Mouse (Mus musculus) WW6 (cell line): ENCODE measurements around the gene Syne3.

Source experiments
- DNase-seq: peaks from one replicate; pipeline ENCODE4 v3.0.0-alpha.2; 2013; ENCODE audit warnings: low read depth, low spot score

Syne3 gene

DNA sequence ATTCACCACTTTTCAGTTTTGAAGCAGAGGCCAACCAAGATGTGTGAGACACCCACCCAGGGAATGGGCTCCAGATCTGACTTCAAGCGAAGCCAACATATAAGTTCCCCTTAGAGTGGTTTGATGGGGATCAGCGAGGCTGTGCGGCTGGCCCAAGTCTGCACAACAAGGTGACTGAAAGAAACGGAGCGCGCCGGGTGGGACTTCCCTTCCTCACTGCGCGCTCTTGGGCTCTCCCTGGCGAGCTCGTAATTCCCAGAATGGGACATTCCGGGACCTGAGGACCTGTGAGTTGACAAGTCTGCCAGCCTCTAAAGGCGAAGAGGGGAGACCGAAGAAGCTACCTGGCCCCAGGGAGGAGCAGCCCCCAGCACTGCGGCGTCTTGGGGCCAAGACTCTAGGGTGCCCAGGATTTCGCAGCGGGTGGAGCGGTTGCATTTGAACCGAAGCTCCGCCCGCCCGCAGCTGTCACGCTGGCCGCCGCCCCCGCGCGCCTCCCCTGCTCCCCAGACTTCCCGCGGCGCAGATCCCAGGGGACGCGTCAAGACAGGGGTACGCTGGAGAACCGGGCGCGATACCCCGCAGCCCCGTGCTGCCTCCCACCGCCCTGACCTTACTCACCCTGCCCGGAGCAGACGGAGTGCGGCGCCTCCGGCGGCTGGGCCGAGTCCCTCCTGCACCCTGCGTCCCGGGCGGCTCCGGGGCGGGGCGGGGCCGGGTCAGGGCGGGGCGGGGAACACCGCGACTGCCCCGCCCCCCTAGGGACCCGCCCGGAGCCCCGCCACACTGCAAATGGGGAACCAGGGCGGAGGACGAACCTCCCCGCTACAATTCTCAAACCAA lies at the start of gene Syne3:
Gene Syne3, minus strand, starts transcription at position 440 of the 843 bp plus-strand sequence.
- DNase-seq: no peak

DNA sequence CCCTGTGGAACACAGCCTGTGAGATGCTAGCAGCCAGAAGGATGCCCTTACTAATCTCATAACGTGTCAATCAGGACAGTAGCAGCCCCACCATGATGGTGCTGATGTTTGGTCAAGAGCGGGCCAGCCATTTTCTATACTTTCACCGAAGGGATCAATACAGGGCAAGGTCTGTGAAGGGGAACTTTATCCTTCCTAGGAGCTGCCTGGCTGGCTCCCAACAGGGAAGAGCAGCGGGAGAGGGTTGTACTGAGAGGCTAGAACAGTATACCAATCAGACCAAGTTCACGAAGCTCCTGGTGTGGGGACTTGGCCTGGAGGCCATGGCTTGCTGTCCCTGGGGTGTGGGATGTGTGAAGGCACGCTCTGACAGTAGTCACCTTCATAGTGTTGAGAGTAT lies 45.7 kb upstream of the Syne3 start:
- no peak for DNase-seq

DNA sequence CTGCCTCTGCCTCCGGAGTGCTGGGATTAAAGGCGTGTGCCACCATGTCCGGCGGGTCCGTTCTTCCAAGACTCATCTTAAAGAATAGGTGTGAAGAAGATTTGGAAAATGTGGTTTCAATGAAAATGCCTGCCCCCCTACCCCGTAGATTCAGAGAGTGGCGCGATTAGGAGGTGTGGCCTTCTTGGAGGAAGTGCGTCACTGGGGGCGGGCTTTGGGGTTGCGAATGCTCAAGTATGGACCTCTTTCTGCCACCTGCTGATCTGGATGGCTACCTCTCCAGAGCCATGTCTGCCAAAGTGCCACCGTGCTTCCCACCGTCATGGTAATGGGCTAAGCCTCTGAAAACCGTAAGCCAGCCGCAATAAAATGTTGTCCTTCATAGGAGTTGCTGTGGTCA lies 44.4 kb upstream of the Syne3 start:
- DNase-seq: no peak

DNA sequence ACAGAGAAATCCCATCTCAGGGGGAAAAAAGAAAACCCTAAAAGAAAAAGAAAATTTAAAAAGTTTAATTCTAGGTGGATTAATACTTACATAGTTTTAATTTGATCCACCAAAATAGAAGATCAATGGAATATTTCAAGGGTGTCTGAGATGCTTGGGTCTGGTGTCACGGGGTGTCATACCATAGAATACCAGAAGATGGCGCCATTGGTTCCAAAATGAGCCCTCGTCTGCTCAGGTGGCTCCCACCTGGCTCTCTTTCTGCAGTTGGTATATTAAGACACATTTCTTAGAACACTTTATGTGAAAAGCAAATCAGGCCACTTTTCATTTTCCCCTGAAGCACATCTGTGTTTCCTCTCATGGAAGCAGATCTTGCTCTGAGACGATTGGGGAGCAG lies 41.3 kb upstream of the Syne3 start:
- no peak for DNase-seq

DNA sequence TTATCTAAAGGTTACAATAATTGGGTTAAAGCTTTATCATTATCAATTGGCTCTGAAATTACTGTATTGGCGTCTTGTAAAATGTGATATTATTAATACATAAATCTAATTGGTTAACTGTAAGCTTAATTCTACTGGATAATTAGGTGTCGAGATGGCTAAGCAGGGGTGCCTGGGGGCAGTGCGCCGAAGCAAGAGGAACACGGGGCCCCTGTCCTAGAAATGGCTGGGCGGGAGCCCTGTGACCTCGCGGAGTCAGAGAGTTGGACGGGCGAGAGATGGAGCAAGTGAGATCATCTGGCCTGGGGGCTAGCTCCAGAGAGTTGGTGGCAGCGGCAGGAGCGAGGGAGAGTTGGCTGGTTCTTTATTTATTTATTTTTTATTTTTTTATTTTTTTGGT lies 40.2 kb upstream of the Syne3 start:
- no peak for DNase-seq

DNA sequence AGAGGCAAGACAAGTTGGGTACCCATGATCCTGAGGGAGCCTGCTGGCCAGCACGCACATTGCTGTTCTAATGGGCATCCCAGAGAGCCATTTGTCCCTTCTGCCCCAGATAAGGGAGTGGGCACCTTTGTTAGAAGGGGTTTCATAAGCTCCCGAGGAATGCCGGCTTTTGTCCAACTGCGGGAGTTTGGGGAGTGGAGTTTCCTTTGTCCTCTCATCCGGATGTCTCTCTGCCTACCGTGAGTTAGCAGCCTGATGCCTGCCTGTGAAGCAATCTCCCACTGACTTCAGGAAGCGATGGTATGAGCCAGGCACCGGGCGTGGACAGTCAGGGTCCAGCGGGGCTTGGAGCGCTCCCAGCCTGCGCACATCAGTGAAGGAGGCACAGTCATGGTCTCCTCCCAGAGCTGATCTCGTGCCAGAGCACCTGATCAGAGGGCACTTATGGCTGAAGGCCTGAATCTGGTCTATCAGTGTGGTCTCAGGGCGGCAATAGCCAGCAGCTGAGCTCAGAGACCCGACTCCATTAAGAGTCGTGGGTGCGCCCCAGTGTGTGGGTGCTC lies 38.8 kb upstream of the Syne3 start:
- DNase-seq: no peak

DNA sequence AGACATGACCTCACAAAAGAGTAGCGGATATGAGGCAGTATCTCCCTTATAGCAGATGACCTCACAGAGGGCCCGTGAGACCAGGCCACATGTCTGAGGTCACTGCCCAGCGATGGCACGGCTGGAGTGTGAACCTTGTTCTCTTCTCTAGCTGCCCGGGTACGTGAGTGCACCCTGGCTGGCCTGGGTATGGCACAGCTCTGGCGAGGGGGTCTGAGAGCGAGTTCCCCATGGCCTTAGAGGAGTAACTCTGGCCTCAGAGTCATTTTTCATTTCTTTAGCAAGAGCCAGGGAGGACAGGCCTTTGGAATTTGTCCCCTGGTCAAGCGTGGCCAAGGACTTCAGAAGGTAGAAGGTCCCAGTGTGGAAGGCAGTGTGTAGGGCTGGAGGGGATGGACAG lies 35.2 kb upstream of the Syne3 start:
- DNase-seq: no peak

DNA sequence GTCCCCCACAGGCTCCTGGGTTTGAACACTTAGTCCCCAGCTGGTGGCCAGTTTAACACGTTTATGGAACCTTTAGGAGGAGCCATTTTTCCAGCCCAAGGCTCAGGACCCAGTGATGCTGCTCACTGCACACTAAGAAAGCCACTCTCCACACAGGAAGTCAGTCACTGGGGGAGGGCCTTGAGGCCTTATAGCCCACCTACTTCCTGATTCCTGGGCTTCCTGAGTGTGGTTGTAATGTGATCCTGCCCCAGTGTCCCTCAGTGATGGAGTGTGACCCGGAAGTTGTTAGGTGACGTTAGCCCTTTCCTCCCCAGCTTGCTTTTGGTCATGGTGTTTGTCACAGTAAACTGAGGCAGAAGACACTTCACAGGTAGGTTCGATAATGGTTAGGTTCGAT lies 33.5 kb upstream of the Syne3 start:
- DNase-seq: no peak

DNA sequence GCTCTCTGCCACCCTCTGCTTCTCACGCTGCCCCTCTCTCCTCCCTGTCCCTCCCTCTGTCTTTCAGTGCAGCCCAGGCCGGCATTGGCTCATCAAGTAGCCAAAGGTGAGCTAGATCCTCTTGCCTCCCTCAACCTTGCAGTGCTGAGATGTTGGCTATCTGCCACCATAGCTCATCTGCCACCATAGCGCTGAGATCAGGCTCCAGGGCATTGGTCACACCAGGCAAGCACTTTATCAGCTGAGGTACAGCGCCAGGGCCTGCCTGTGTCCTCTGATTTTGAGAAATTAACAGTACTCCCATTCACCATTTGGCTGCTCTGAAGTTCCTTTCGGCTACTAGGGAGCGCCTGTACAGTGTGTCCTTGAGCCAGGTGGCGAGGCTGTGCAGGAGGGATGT lies 31.3 kb upstream of the Syne3 start:
- DNase-seq: no peak

DNA sequence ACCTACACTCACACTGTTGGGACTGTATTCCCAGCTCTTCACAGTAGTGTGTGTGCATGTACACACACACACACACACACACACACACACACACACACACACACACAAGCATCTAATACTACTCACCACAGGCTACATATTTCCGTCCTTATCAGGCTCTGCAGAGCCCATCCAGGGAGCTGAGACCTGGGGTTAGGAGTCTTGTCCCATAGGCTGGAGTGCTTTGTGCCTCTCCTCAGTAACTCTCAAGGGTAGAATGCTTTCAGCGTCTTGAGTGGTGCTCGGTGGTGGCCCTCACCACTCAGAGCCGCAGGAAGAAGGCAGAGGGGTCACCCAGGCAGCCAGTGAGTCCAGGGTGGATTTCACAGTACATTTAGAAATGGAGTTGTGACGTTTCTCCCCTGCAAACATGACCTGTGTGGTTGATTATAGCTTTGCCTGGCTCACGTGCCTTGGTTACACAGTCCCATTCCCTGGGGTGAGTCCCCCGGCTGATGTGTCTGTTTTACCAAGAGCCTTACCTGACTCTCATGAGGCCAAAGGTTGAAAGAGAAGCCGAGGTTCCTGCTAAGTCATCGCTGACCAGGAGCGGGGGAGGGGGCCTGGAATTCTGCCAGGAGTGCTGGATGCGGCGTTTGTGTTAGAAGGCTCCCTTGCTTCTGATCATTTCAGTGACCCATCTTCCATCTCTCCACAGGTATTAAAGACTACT lies 30.1 kb upstream of the Syne3 start:
- DNase-seq: no peak

DNA sequence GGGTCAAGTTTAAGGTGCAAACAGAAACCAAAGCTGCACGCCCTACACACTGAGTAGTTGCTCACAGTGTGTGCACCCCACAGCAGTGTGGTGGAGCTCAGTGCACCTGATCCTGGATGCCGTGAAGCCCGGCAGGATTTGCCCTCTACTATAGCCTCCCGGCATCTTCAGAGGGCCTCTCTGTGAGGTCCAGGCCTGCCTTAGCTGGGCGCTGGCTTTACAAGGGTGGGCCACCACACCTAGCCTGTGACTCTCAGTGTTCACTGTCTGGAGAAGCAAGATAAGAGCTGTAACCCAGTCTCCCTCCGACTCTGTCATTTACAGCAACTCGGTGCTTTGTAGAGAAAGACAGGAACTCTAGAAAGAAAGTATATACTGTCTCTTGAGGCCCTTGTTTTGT lies 29.3 kb upstream of the Syne3 start:
- DNase-seq: no peak

DNA sequence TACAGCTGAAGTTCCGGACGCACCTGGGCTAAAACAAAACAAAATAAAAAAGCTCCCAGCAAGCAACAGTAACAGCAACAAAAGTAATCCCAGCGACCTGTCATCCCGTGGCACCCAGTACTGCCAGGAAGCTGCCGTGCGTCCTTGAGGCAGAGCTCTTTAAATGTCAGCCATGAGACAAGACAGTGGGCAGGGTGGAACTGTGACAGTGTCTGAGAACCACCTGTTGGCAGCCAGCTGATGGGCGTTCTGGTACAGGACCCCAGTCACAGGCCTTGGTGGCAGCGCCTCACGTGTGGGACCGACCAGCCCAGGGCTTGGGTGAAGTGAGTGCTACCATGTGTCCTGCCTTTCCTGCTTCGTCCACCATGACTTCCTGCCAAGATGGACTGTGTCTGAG lies 28.6 kb upstream of the Syne3 start:
- DNase-seq: no peak

DNA sequence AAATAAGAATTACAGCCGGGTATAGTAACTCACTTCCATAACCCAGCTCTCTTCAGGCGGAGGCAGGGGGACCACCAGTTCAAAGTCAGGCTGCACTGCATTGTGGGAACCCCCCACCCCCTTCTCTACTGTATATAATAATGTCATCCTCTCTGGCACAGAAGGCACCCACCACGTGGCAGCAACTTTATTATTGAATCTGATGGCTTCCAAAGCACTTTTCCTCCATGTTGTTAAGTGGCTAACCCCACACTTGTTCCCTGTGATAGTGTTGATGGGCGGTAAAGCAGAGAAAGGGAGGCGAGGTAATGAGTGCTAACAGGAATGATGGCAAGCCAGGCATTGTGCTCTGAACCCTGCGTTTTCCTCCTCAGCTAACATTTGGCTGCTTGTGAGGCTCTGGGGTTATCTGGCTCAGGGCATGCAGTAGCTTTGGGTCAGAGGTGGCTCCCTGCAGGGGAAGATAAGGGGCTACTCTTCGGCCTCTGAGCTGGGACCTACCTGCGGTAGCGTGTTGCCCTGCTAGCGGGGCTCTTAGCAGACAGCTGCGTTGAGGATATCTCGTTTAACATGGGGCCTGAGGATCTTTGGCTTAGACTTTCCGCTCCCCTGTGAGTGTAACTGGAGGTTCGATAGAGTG lies 24.6 kb upstream of the Syne3 start:
- no peak for DNase-seq

DNA sequence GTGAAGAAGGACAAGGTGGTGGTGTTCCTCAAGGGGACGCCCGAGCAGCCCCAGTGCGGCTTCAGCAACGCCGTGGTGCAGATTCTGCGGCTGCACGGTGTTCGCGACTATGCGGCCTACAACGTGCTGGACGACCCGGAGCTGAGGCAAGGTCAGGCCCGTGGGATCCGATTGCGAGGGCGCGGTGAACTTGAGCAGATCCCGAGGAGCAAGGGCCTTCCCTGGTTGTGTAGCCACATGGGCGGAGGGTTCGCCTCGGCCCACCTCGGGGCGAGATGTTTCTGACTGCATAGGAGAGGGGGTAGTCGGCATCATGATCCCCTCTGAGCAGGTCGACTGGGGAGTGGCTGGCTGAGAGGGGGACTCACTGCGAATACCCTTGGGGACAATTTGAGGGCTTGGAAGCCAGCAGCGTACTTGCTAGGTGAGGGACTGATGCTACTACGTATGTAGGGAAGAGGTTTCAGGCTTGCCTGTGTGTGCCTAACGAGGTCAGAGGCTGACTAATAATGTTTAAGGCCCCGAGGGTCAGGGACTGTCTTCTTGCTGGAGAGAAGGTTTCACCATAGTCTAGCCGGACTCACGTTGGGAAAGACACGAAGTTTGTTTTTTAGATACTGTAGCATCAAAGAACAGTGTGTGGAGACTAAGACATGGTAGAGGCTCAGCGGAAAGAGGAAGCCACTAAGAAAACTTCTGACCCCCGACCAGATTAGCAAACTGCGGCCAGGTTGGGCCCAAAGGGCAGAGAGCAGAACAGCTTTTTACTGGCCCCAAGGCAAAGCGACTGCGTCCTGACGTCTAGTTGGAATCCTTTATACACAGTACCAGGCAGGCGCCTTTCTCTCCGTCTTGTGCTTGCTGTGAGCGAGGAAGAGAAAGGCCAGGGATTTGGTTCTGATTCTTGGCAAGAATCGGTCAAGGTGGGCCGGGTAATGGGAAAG lies 23.5 kb upstream of the Syne3 start:
- no peak for DNase-seq

DNA sequence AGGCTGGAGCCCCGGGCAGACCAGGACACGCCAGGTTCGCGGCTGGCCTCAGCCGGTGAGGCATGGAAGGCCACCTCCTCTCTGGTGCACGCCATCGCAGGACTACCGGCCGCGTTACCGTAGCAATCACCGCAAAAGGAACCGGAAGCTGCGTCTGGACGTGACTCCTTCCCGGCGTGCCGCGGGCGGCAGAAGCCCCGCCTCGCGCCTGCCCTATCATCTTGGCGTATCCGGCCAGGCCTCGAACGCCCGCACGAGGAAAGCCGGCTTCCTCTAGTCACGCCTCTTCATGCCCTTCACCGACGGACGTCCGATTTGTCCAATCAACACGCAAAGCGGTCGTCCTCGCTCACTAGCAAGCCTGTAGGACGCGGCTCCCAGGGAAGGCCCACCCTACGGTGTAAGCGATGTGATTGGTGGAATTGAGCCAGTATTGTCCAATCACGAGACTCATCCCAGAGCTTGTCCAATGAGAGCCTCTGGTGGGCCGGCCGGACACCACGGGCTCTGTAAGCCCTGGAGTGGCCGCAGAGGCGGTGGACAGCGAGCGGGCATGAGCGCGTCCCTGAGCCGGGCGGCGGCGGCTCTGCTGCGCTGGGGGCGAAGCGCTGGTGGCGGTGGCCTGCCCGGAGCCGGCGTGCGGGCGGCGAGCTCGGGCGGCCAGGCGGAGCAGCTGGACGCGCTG lies 22.7 kb upstream of the Syne3 start, which contains the start of gene Glrx5:
Gene Glrx5, plus strand, starts transcription at position 542 of the 685 bp plus-strand sequence.
- DNase-seq: peak; percentile 98

DNA sequence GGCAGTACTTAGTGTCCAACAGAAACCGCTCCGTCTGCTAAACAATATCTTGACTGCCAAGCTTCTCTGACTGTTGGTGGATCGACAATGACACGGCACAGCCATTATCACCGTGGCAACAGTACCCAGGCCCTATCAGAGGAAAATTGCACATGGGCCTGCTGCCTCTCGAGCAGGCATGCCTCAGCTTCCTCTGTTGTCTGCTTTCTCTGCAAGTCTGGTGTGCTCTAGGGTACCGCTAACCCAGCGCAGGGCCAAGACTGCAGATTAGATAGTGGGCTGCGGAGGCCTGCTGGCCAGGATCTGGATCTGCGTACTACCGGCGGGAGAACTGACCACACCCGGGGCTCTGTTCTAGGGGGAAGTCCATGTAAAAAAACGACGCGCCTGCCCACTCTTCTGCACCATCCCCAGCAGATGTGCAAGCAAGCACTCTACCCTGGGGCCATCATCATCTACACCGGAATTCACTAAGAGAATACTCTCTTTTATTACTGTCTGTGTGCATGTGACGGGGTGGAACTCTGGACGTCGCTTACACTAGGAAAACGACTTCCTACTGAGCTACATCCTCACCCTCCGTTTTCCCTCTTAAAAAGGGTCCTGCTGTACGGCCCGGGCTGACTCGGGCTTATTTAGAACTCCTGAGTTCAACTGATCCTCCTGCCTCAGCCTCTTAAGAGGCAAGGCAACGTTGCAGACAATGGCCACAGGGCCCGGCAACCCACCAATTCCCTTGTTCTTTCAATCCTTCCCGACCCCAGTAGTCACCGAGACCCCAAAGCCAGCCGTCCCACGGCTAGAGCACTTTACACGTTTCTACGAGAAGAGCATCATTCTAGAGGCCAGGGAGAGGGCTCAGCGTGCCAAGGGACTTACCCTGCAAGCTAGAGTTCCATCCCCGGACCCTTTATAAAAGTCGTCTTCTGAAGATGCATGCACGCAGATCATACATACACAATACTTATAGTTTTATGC lies 21.8 kb upstream of the Syne3 start:
- DNase-seq: no peak

DNA sequence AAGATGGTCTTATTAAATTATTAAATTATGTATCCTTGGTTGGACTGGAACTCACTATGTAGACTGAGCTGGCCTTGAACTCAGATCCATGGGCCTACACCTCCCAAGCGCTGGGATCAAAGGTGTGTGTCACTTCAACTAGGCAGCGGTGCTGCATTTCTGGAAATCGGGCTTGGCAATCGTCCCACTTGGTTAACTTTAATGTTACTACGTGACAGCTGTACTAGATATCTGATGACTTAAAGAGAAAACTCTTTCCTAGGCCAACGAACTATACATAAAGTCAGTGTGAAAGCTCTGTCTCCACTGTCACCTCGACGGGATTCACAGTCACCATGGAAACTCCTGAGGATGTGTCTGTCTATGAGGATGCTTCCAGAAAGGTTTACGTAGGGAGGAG lies 20.3 kb upstream of the Syne3 start:
- DNase-seq: no peak

DNA sequence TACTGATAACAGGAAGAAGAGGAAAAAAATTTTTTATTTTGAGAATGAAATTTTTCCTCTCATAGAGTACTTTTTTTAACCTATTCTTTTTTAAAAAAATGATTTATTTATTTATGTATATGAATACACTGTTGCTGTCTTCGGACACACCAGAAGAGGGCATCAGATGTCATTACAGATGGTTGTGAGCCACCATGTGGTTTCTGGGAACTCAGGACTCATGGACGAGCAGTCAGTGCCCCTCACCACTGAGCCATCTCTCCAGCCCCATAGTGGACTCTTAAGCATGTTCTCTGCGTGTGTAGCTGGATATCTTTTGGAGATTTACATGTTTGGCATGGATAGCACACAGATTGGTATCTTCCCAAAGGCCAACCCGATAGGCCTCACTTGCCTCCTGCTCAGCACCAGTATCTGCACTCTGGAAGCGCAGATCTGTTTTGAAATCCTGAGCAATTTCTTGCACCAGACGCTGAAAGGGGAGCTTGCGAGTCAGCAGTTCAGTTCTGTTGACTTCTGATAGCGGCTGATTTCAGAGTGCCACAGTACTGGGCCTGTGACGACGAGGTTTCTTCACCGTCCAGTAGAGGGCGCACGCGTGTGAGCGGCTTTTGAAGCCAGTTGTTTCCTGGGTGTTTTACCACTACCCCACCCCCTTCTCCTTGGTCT lies 17.8 kb upstream of the Syne3 start:
- peak; percentile 77 for DNase-seq
